Mouse (Mus musculus) monocyte, adult 2 months (primary cell): ENCODE results near the gene Gm8229.
"Not testable (repeated sequence)": the region's sequence is repeated elsewhere in the genome, so short reads cannot be mapped to it uniquely, and the experiment has no call there.

Source experiments
- DNase-seq, 2 experiments: peaks; one replicate each; pipeline ENCODE4 v3.0.0; 2022; ENCODE audit warnings: low spot score in 2 of 2, low read depth in 1 of 2

The Gm8229 gene

GRCm38 (mm10) chr14:44365057-44365456 is at the start of gene Gm8229:
Gm8229 (plus strand) TSS chr14:44365357.
- not testable (repeated sequence) for DNase-seq

- not testable (repeated sequence) for DNase-seq
These were observed 26.7 kb upstream of the Gm8229 start, which contains the start of gene Gm5930 for GRCm38 (mm10) chr14:44338484-44338883. Gm5930 (minus strand) TSS chr14:44338584.

- not testable (repeated sequence) for DNase-seq
These were observed 3.7 kb upstream of the Gm8229 start for GRCm38 (mm10) chr14:44361416-44361815.

GRCm38 (mm10) chr14:44362301-44362700 is 2.9 kb upstream of the Gm8229 start:
- not testable (repeated sequence) for DNase-seq

- DNase-seq: not testable (repeated sequence)
These were observed 19.1 kb downstream of the Gm8229 start for GRCm38 (mm10) chr14:44384233-44384632.

- DNase-seq: not testable (repeated sequence)
These were observed 45.4 kb downstream of the Gm8229 start, which contains the start of gene Gm3371 for GRCm38 (mm10) chr14:44410588-44410987. Gm3371 (minus strand) TSS chr14:44410688.
